Mouse (Mus musculus) MEL (cell line): ENCODE measurements at regions not wholly inside any gene's neighbourhood (a gene's known extent, or its start where the extent isn't known, plus 50 kb on each side); places are given as distances from the start of the nearest gene placed in this dataset.

Source experiments
- CTCF ChIP-seq, 3 experiments: IDR thresholded peaks in 2 of 3; conservative IDR thresholded peaks in 1 of 3; 2 replicates each; pipeline ENCODE4 v1.5.1; 2011 to 2012; ENCODE audit warnings: low read length in 3 of 3, low read depth in 2 of 3, mild to moderate bottlenecking in 2 of 3, improper control_type of control experiment in 1 of 3, inconsistent platforms in 1 of 3, mixed read lengths in 1 of 3, moderate library complexity in 1 of 3; ENCODE audit not compliant: control insufficient read depth in 1 of 3, insufficient read depth in 1 of 3, poor library complexity in 1 of 3, severe bottlenecking in 1 of 3
- JUND ChIP-seq: IDR thresholded peaks from 2 replicates; pipeline ENCODE4 v1.6.1; 2011; ENCODE audit warnings: low read depth, mild to moderate bottlenecking, improper control_type of control experiment, low read length
- KAT2A ChIP-seq: conservative IDR thresholded peaks from 2 replicates; pipeline ENCODE4 v1.6.1; 2012; ENCODE audit warnings: low read depth, low read length, improper control_type of control experiment, inconsistent platforms
- MAX ChIP-seq: IDR thresholded peaks from 2 replicates; pipeline ENCODE4 v1.6.1; 2011; ENCODE audit warnings: low read length, improper control_type of control experiment
- MEF2A ChIP-seq: IDR thresholded peaks from 2 replicates; pipeline ENCODE4 v1.6.1; 2014; ENCODE audit warnings: low read depth, mild to moderate bottlenecking, inconsistent platforms, low read length, improper control_type of control experiment; ENCODE audit not compliant: poor library complexity, insufficient replicate concordance, severe bottlenecking; ENCODE audit errors: extremely low read depth
- NRF1 ChIP-seq: IDR thresholded peaks from 2 replicates; pipeline ENCODE4 v1.6.1; 2014; ENCODE audit warnings: low read depth, mild to moderate bottlenecking, inconsistent platforms, low read length, improper control_type of control experiment, moderate library complexity; ENCODE audit not compliant: poor library complexity, insufficient read depth, severe bottlenecking
- POLR2A ChIP-seq, 2 experiments: IDR thresholded peaks; 2 replicates each; pipeline ENCODE4 v1.6.1; 2011 to 2012; ENCODE audit warnings: low read length in 2 of 2, mild to moderate bottlenecking in 2 of 2, control low read depth in 1 of 2, improper control_type of control experiment in 1 of 2, low read depth in 1 of 2, moderate library complexity in 1 of 2; ENCODE audit not compliant: control insufficient read depth in 1 of 2, insufficient read depth in 1 of 2, poor library complexity in 1 of 2
- POLR2AphosphoS2 ChIP-seq: IDR thresholded peaks from 2 replicates; pipeline ENCODE4 v1.6.1; 2011; ENCODE audit warnings: low read length, improper control_type of control experiment
- TCF12 ChIP-seq: IDR thresholded peaks from 2 replicates; pipeline ENCODE4 v1.6.1; 2014; ENCODE audit warnings: low read depth, mild to moderate bottlenecking, inconsistent platforms, low read length, improper control_type of control experiment, moderate library complexity
- ZC3H11A ChIP-seq: IDR thresholded peaks from 2 replicates; pipeline ENCODE4 v1.6.1; 2012; ENCODE audit warnings: low read depth, mild to moderate bottlenecking, inconsistent platforms, low read length, improper control_type of control experiment
- ZNF384 ChIP-seq: IDR thresholded peaks from 2 replicates; pipeline ENCODE4 v1.6.1; 2012; ENCODE audit warnings: low read depth, mild to moderate bottlenecking, inconsistent platforms, low read length, improper control_type of control experiment

- TF ChIP-seq CTCF (IDR thresholded peaks at IDR 0.05 in 2 of 3, conservative IDR thresholded peaks at IDR 0.05 in 1 of 3; ENCODE audit: control insufficient read depth in 1 of 3, insufficient read depth in 1 of 3, low read depth in 2 of 3, low read length in 3 of 3, poor library complexity in 1 of 3, severe bottlenecking in 1 of 3) (no peak), NRF1 (no peak), POLR2A (IDR thresholded peaks at IDR 0.05; ENCODE audit: control insufficient read depth in 1 of 2, insufficient read depth in 1 of 2, low read depth in 1 of 2, low read length in 2 of 2, poor library complexity in 1 of 2) (no peak), MEF2A (no peak), ZC3H11A (no peak), TCF12 (no peak), ZNF384 (no peak), KAT2A (no peak), POLR2AphosphoS2 (no peak), MAX (no peak), JUND (no peak)
These were observed 142.1 kb upstream of the Tent5a start for GRCm38 (mm10) chr9:85469288-85469687.
